Mouse (Mus musculus): Measurements from ENCODE around the gene D6Wsu163e.

Gene D6Wsu163e

GRCm38 (mm10) chr6:126939487-126940171 is at the start of gene D6Wsu163e, which contains the start of gene Rad51ap1:
TSS of gene D6Wsu163e (plus strand) at chr6:126939962.
TSS of gene Rad51ap1 (minus strand) at chr6:126939587.
- DNase-seq = peak; percentile 97

- no peak for DNase-seq
Observed at GRCm38 (mm10) chr6:126907378-126907777, 32.4 kb upstream of the D6Wsu163e start.

GRCm38 (mm10) chr6:126907876-126908275 is 31.9 kb upstream of the D6Wsu163e start:
- DNase-seq = no peak

GRCm38 (mm10) chr6:126910727-126911126 is 29.0 kb upstream of the D6Wsu163e start:
- DNase-seq = no peak

GRCm38 (mm10) chr6:126914928-126915327 is 24.8 kb upstream of the D6Wsu163e start:
- DNase-seq = no peak

GRCm38 (mm10) chr6:126921111-126921881 is 18.5 kb upstream of the D6Wsu163e start, which contains the start of gene Dyrk4:
TSS of gene Dyrk4 (minus strand) at chr6:126921839.
- DNase-seq = peak; percentile 31

GRCm38 (mm10) chr6:126932896-126933295 is 6.9 kb upstream of the D6Wsu163e start:
- peak; percentile 3 for DNase-seq

GRCm38 (mm10) chr6:126938047-126938446 is 1.7 kb upstream of the D6Wsu163e start:
- DNase-seq = no peak

- no peak for DNase-seq
Observed at GRCm38 (mm10) chr6:126938853-126939486, 792 bp upstream of the D6Wsu163e start.

- DNase-seq = no peak
Observed at GRCm38 (mm10) chr6:126940451-126940850, 689 bp downstream of the D6Wsu163e start.

GRCm38 (mm10) chr6:126948336-126948735 is 8.6 kb downstream of the D6Wsu163e start:
- no peak for DNase-seq

GRCm38 (mm10) chr6:126955734-126956133 is 16.0 kb downstream of the D6Wsu163e start:
- peak; percentile 78 for DNase-seq

GRCm38 (mm10) chr6:126961371-126962018 is 21.7 kb downstream of the D6Wsu163e start:
- no peak for DNase-seq

GRCm38 (mm10) chr6:126962709-126963108 is 22.9 kb downstream of the D6Wsu163e start:
- DNase-seq = no peak

- DNase-seq = no peak
Observed at GRCm38 (mm10) chr6:126963426-126963825, 23.7 kb downstream of the D6Wsu163e start.

GRCm38 (mm10) chr6:126966241-126967026 is 26.7 kb downstream of the D6Wsu163e start:
- no peak for DNase-seq

- peak; percentile 43 for DNase-seq
Observed at GRCm38 (mm10) chr6:126981539-126982234, 41.9 kb downstream of the D6Wsu163e start.

GRCm38 (mm10) chr6:126993676-126994075 is 53.9 kb downstream of the D6Wsu163e start:
- DNase-seq = no peak

- DNase-seq = no peak
Observed at GRCm38 (mm10) chr6:126995494-126995893, 55.7 kb downstream of the D6Wsu163e start.

GRCm38 (mm10) chr6:126996399-126996798 is 56.6 kb downstream of the D6Wsu163e start:
- no peak for DNase-seq

GRCm38 (mm10) chr6:127005646-127006045 is 65.9 kb downstream of the D6Wsu163e start:
- DNase-seq = no peak

Data from kidney, postnatal 14 days (tissue).